Mouse (Mus musculus): ENCODE results near the gene Cadm4.
A peak's percentile ranks its signal among the peaks of the same experiment; 100 is the strongest.

Cadm4 gene

DNA sequence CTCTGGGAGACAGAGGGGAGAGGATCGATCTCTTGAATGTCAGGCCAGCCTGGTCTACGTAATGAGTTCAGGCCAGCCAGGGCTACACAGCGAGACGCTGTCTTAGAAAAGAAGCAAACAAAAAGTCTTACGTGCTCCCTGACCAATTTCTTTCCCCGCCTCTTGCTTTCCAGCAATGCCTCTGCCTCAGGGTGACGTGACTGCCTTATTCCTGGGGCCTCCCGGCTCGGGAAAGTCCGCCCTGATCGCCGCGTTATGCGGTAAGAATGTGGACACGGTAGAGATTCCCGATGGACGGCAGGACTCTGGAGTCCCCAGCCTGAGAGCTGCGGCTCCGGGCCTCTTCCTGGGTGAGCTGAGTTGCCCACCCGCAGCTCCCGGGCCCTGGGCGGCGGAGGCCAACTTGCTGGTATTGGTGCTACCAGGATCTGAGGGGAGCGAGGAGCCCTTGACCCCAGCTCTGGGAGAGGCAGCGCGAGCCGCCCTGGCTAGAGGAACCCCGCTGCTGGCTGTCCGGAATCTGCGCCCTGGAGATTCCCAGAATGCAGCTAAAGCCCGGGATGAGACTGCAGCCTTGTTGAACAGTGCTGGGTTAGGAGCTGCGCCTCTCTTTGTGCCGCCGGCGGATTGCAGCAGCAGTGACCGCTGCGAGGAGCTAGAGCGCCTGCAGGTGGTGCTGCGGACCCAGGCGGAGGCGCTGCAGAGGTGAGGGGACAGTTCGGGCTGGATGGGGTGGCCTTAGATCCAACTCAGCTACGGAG is 49.6 kb downstream of the Cadm4 start:
- peak; percentile 56 to 72 for DNase-seq (ENCODE audit: low spot score in 2 of 2)

DNA sequence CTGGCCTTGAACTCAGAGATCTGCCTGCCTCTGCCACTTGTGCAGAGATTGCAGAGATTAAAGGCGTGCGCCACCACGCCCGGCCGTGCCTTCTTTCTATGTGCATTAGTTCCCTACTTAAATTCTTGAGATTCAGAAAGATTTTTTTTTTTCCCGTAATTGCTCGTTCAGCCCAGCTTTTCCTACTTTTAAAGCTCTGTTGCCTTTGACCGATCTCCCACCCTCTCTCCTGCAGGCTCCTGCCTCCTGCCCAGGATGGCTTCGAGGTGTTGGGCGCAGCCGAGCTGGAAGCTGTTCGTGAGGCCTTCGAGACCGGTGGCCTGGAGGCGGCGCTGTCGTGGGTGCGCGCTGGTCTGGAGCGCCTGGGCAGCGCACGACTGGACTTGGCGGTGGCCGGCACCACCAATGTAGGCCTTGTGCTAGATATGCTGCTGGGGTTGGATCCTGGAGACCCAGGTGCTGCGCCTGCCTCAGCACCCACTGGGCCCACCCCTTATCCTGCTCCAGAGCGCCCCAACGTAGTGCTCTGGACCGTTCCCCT is 51.3 kb downstream of the Cadm4 start:
- DNase-seq (ENCODE audit: low spot score in 2 of 2), result no peak

DNA sequence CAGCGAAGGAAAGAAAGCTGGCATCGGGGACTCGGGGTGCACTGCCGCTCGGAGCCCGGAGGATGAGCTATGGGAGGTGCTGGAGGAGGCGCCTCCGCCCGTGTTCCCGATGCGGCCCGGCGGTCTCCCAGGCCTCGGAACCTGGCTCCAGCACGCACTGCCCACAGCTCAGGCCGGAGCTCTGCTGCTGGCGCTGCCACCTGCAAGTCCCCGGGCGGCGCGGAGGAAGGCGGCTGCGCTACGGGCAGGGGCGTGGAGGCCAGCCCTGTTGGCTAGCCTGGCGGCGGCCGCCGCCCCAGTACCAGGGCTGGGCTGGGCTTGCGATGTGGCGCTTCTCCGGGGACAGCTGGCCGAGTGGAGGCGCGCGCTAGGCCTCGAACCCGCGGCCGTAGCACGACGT is 52.0 kb downstream of the Cadm4 start:
- no peak for DNase-seq (ENCODE audit: low spot score in 2 of 2)

DNA sequence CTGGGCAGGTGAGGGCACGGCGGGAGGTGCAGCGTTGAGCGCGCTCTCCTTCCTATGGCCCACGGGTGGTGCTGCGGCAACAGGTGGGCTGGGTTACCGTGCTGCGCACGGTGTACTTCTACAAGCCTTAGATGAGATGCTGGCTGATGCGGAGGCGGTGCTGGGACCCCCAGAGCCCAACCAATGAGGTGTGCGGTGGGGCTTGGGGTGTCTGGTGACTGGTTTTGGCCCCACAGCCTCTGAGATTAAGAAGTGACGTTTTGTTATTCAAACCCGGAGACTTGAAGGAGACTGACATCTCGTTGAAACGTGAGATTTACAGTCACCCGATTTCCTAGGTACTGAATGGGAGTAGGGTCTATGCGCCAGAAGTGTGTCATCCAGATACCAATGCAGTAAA is 52.5 kb downstream of the Cadm4 start:
- DNase-seq (ENCODE audit: low spot score in 2 of 2), result no peak

DNA sequence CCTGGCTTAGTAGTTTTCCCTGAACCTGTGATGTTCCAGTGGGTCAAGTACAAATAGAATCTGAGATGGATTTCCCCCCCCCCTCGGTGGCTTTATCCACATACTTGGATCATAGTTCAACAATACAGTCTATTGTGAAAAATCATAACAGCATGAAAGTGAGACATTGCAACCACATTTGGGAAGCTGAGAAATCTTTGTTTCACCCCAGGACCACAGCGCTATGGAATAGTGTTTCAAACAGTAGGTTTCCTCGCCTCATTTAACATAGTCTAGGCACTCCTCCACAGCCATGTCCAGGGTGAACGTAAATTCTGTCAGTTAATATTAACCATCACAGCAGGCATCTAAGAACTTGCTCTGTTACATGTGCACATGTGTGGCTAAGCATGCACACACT is 55.3 kb downstream of the Cadm4 start:
- no peak for DNase-seq (ENCODE audit: low spot score in 2 of 2)

DNA sequence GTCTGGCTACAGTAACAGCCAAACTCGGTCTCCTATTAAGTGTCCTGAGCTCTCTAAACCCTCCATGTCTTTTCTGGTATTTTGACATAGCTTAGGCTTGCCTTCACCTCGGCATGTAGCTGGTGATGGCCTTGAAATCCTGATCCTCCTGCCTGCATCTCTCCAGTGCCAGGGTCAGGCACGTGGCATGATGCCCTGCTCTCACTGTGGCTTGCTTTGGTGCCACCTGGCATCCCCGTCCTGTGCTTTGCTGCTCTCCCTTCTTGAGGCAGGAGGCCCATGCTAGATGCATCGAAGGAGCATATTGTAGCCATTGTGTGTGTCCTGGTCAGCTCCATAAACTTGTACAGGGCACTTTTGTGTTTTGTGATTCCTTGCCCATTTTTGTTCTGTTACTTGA is 55.8 kb downstream of the Cadm4 start:
- DNase-seq (ENCODE audit: low spot score in 2 of 2), result no peak

DNA sequence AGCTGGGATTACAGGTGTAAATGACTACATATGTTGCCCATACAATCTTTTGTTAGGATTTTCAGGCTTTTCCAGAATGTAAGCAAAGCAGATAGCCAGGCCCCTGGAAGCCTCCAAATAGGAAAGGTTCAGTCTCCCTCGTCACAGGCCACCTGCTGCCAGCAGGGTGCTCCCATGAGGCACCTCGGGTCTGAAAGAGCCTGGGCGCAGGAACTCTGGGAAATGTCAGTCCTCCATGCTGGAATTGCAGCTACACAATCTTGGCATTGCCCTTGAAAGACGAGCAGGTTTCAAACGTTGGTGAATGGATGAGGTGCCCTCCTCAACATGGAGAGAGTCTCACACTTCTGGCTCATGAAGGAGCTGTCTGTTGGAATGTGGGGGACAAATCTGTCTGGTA is 56.3 kb downstream of the Cadm4 start:
- no peak for DNase-seq (ENCODE audit: low spot score in 2 of 2)

DNA sequence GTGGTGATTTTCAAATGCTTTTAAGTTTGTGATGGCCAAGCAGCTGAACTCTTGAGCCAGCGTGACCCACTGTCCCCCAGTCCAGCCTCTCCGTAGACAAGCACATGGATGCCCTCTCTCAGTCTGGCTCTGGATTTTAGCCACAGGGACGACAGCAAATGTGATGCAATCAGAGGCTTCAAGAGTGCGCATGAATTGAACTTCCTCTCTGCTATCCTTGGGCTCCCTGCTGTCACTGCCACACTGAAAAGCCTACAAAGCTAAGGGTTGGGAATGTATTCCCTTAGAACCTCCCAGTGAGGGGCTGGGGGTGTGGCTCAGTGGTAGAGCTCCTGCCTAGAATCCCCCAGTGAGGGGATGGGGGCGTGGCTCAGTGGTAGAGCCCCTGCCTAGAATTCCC is 56.9 kb downstream of the Cadm4 start:
- no peak for DNase-seq (ENCODE audit: low spot score in 2 of 2)

DNA sequence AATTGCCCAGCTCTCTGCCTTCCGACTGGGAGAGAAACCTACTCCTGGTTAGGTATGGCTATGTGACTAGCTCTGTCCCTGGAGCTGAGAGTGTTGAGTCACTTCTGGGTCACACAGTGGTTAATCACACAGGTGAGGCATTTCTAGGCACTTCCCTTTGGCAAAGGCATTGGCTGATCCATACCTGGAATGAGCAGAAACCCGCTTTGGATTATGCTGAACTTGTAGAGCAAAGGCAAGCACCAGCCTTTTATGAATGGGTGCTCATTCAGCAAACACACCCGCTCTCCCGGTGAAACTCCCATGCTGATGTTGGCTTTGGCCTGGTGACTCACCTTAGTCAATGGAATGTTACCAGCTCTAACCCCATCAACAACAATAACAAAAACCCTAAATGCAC is 57.9 kb downstream of the Cadm4 start:
- no peak for DNase-seq (ENCODE audit: low spot score in 2 of 2)

DNA sequence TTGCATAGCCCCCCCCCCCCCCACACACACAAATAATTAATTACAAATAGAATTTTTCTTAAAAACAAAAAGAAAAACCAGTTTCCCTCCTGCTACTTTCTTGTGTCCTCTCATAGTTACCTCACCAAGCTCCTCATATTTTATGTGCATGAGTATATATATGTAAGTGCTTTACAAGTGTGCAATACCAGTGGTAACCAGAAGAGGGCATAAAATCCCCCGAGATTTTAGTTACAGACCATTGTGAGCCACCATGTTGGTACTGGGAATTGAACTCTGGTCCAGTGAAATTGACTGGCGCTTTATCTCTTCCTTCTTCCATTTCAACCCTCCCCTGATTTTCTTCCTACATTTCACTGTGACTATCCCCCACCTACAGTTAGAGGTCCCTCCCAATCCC is 62.7 kb downstream of the Cadm4 start:
- no peak for DNase-seq (ENCODE audit: low spot score in 2 of 2)

DNA sequence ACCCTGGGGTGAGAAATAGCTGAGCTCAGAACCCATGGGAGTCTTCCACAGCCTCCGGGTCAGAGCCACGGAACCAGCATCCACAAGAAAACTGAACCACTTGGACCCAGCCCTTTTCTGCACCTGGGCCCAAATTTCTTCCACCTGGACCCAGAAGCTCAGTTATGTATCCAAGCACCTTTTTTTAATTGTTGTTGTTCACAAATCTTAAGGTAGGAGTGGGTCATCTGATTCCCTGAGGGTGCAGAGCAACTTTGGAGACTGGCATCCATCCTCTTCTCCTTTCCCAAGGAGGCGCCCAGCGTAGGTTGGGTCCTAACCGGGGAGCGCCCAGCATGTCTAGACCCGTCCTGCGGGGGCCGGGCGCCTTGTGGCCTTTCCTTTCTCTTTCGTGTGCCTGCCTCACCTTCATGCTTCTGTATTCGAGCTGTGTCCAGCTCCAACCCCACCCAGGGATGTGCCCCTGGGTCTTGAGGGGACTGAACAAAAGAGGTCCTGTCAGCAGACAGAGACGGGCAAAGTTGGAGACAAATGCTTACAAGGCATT is 64.3 kb downstream of the Cadm4 start, which contains the start of the genes Pinlyp and Xrcc1:
TSS of gene Pinlyp (minus strand) at position 51 of the 547 bp plus-strand sequence.
TSS of gene Xrcc1 (plus strand) at position 222 of the 547 bp plus-strand sequence.
- no peak for DNase-seq (ENCODE audit: low spot score in 2 of 2)

DNA sequence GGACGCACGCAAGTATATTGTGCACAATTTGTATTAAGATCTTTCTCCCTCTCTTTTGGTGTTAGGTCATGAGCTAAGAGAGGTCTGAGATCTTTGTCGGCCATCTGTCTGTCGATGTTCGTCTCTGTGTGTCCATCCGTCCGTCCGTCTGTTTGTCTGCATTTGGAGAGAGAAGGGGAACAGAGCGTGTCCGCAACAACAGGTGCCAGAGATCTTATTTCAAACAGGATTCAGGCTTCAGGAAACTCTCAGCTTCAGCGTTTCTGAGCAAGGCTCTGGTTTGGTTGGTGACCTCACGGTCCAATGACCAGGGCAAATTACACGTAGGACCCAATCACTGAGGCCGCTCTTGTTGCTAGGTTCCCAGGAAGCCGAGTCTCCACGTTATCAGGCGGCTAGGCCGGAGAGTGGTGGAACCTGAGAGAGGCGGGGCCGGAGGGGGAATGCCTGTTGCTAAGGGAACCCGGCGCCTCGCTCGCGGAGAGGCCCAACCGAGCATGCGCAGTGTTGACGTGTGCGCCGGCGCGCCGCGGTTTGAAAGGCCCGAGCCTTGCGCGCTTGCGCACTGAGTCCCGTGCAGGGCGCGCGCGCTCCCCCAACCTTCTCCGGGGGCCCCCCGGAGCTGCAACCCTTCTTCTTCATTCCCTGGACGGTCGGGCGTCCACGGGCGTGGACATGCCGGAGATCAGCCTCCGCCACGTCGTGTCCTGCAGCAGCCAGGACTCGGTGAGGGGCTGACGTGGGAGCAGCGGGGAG is 65.0 kb downstream of the Cadm4 start:
- DNase-seq (ENCODE audit: low spot score in 2 of 2), result peak; percentile 95 to 98

DNA sequence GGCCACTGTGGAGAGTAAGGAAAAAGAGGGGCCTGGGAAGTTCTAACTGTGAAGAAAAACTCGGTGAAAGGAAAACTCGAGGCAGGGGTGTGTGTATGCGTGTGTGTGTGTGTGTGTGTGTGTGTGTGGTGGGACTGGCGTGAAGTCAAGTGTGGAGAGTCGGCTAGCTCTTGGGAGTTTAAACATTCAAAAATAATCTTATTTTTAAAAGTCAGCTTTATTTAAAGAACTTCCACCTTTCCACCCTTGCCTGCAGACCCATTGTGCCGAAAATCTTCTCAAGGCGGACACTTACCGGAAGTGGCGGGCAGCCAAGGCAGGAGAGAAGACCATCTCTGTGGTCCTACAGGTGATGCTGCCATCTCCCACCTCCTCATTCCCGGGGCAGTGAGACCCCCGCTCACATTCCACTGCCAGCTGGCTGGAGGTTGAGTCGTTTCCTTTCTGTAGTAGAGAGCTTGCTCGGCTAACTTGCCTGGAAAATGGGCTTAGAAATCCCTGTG is 65.8 kb downstream of the Cadm4 start:
- no peak for DNase-seq (ENCODE audit: low spot score in 2 of 2)

DNA sequence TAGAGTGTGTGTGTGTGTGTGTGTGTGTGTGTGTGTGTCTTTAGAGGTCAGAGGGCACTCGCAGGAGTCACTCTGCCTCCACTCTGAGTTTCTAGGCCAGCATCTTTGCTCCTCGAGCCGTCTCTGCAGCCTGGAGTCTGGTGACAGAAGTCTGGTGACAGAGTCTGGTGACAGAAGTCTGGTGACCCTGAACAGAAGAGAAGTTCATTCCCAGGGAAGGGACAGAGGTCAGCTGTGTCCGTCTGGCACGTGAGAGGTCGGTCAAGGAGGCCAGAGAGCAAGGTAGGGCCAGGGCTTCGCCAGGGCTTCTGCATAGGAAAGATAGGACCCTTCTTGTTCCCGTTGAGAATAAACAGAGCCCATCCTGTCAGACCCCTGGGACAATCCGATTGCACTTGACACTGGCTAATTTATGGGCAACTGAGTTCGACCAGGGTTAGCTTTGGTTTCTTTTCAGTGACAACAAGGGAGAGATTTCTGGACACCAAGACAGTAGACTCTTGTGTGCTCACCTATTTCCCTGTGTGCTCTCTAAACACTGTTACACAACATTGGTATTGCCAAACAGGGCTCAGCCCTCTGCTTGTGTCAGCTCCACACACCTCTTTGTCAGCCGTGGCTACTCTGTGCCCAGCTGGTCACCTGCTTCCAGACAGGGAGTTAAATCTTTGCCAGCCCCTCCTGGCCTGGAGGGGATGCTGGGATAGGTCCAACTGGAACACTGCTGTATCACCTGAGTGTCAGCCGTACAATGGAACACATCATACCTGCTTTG is 70.3 kb downstream of the Cadm4 start:
- no peak for DNase-seq (ENCODE audit: low spot score in 2 of 2)
